Mouse (Mus musculus): ENCODE results near the gene Mars. TPM values are rescaled to one million over a fixed set of nuclear protein-coding genes. Genes with fewer than 3 reads are reported as not detected.

The Mars gene
- polyA plus RNA-seq, 1 experiment: 81.9 TPM

DNA sequence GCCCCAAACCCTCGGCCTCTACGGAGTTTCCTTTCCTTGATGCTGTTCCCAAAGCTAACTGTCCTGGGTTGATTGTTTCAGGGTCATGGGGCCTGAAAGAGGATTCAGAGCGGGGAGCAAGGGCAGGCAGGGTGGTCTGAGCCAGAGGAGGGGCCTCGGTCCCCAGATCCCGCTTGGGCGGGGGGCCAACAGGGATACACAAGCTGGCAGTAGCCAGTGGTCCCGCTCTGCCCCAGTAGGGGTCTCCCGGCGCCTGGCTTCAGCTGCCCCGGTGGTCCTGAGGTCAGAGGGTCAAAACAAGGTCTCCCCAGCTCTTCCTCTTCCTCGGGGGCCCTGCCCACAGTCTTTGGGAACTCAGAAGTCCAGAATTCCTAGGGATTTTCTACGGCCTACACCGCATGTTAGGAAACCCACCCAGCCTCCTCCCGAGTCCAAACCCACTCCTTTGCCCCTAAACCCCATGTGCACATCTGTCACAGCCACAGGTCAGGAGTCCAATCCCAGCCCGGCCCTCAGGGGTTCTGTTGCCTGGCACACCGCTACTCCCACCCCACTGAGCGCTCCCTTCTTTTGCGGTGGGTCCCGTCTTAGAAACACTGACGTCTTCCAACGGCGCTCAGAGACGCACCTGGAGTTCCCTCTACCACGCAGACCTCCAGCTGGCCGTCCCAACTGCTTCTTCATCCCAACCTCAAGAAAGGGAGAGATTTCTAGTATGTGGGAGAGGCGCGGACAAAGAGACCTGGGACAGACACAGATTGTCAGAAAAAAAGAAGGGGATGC, 29.2 kb upstream of the Mars start:
- no peak for TF ChIP-seq GATA1 (IDR thresholded peaks at IDR 0.05; ENCODE audit: low read length)

DNA sequence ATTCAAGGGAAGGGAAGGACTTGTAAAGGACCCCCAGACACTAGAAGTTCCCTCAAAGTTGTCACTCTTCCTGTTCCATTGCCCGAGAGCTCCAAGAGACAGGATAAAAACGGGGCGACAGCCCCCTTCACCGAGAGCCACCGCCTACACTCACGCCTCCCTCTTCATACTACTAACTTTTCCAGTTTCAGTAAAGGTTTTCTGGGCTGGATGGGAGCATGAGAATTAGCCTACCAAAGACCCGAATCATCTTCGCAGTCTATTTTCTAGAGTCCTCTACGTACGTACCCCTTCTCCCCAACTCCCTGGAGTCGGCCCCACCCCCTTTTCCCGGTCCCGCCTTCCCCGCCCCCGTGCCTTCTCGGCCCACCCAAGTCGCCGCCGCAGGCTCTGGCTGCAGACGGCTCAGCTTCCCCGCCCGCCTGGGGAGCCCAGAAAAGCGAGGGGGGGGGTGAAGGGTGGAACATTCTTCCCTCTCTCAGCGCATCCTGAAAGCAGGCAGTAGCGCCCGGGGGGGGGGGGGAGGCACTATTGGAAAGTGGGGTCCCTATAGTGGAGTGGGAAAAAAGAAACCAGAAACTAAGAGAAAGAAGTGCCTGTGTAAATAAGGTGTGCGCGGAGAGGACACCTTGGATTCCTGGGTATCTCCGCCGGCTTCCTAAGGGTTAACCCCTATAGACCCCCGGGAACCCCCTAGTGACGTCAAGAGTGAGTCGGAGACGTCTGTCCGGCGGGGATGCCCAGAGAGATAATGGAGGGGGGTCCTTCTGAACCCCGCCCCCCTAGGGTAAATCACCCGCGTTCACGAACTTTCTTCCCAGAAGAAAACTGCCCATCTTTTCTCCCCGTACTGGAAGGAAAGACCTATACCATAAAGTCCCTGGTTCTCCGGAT, 28.3 kb upstream of the Mars start:
- TF ChIP-seq GATA1 (IDR thresholded peaks at IDR 0.05; ENCODE audit: low read length): no peak

GRCm38 (mm10) chr10:127338930-127339682, 27.5 kb upstream of the Mars start:
- TF ChIP-seq GATA1 (IDR thresholded peaks at IDR 0.05; ENCODE audit: low read length): no peak

GRCm38 (mm10) chr10:127337536-127338099, 26.0 kb upstream of the Mars start:
- TF ChIP-seq GATA1 (IDR thresholded peaks at IDR 0.05; ENCODE audit: low read length): no peak

DNA sequence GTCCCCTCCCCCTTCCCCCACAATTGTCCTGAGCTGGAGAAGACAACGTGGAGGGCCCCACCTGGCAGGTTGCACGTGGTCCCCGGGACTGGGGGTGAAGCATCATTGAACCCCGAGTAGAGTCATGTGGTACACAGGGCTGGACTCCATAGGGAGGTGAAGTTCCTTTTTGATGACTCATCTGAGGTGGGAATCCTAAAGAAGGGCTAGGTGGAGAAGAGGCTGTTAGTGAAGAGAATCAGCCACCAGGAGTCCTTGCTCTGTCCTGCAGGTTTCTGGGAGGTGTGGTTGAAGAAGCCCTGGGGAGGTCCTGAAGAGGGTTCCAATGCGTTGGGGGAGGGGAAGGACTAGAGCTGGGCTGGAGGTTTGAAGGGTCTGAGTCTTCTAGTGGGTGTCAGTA, 25.4 kb upstream of the Mars start:
- no peak for TF ChIP-seq GATA1 (IDR thresholded peaks at IDR 0.05; ENCODE audit: low read length)

- no peak for TF ChIP-seq GATA1 (IDR thresholded peaks at IDR 0.05; ENCODE audit: low read length)
These were observed 23.7 kb upstream of the Mars start for GRCm38 (mm10) chr10:127335271-127335670.

- TF ChIP-seq GATA1 (IDR thresholded peaks at IDR 0.05; ENCODE audit: low read length): no peak
These were observed 21.6 kb upstream of the Mars start for GRCm38 (mm10) chr10:127333152-127333551.

GRCm38 (mm10) chr10:127332211-127332874, 20.8 kb upstream of the Mars start:
- no peak for TF ChIP-seq GATA1 (IDR thresholded peaks at IDR 0.05; ENCODE audit: low read length)

GRCm38 (mm10) chr10:127330212-127330611, 18.6 kb upstream of the Mars start:
- TF ChIP-seq GATA1 (IDR thresholded peaks at IDR 0.05; ENCODE audit: low read length): no peak

DNA sequence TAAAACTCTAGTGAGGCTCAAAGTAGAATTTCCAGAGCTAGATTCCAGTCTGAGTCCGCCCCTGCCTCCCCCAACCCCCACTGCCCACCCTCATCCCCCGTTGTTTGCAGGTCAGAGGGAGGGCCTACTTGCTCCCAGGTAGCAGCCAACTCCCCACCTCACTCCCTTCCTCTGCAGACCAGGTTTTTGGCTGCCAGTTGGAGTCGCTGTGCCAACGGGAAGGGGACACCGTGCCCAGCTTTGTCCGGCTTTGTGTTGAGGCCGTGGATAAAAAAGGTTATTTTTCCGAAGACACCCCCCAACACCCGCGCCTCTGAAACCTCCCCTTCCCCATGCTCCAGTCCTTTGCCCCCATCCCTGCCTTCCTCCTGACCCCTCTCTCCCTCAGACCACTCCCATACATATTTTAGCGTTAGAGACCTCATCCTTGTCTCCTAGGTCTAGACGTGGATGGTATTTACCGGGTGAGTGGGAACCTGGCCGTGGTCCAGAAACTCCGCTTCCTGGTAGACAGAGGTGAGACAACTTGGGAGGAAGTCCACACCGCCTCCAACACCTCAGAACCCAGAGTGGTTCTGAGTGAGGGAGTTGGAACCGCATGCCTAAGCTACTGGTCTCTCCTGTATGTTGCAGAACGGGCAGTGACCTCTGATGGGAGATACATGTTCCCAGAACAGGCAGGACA, 16.0 kb upstream of the Mars start:
- no peak for TF ChIP-seq GATA1 (IDR thresholded peaks at IDR 0.05; ENCODE audit: low read length)

DNA sequence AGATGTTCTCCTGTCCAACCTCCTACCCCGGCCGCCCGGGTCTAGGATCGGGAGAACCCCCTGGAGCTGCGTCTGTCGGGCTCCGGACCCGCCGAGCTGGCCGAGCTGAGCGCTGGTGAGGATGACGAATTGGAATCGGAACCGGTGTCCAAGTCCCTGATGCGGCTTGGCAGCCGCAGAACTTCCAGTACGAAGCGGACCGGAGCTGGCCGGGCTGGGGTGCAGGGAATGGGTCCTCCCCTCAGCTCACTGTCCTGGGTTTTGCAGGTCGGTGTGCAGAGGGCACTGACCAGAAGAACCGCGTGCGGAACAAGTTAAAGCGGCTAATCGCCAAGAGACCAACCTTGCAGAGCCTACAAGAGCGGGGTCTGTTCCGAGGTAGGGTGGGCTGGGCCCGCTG, 15.2 kb upstream of the Mars start:
- TF ChIP-seq GATA1 (IDR thresholded peaks at IDR 0.05; ENCODE audit: low read length): no peak

- TF ChIP-seq GATA1 (IDR thresholded peaks at IDR 0.05; ENCODE audit: low read length): no peak
These were observed 14.6 kb upstream of the Mars start for GRCm38 (mm10) chr10:127326017-127326801.

GRCm38 (mm10) chr10:127325454-127326016, 13.9 kb upstream of the Mars start:
- no peak for TF ChIP-seq GATA1 (IDR thresholded peaks at IDR 0.05; ENCODE audit: low read length)
